Mouse (Mus musculus) small intestine, adult 2 months (tissue): ENCODE data around the gene Tbc1d25.

ENCODE experiments used
- CTCF ChIP-seq: fragments of 200-500 bp; IDR thresholded peaks from 2 replicates; pipeline ENCODE4 v1.5.1; 2012; ENCODE audit warnings: low read depth, mild to moderate bottlenecking, control low read depth, inconsistent platforms, low read length, moderate library complexity, mixed read lengths; ENCODE audit not compliant: insufficient replicate concordance, insufficient read length; ENCODE audit errors: extremely low read depth
- POLR2A ChIP-seq: fragments of 200-500 bp; IDR thresholded peaks from 2 replicates; pipeline ENCODE4 v1.6.1; 2012; ENCODE audit warnings: low read depth, mild to moderate bottlenecking, control low read depth, inconsistent platforms, low read length, moderate library complexity

DNA sequence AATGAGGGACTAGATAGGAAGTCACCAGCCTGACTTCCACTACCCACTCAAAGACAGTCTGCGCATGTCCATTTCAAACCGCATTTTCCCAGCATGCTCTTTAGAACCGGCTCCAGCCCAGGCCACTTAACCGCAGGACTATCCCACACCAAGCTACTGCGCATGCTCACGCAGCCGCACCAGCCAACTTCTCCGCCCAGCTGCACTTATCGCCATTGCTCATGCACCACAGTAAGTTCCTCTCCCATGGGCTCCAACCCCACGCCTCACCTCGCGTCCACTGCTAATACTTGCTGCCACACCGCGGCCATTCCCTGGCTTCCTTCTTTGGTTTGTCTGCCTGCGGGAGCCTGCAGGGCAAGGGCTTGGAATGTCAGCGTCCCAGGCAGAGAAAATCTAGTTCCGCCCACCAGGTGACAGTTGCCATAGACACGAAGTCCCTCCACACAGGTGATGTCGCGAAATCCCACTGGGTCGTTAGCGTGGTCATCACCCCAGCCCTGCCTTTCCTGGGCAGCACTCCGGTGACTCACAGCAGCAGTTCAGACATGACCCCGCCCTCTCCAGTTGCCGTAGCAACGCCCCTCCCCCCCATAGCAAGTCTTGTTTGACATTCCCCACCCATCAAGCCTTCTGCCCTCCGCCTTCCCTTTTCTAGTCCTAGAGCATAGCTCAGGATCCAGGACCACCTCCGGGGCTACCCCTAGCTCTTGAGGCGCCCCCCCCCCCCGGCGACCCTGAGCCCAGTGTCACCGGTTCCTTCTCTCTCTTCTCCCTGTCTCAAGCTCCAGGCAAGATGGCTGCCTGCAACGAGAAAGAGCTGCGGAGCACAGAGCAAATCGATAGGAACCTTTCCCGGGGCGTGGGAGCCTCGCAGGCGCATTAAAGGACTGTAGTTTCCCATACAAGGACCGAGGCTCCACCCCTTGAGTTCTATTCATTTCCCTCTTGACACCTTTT is 43.7 kb downstream of the Tbc1d25 start, which contains the start of gene Wdr13:
- no peak for TF ChIP-seq CTCF
- peak; percentile 25; the same call in 1 of the 2 replicates for TF ChIP-seq POLR2A
